Mouse (Mus musculus) gastrocnemius, postnatal 36 days (tissue): ENCODE results near the gene Cep72. TPM values are rescaled to one million over a fixed set of nuclear protein-coding genes. Genes with fewer than 3 reads are reported as not detected.

Experiments
- DNase-seq, 2 experiments: peaks; one replicate each; pipeline ENCODE4 v3.0.0; 2022
- intact Hi-C: fragments of 180-260 bp; cut with DNase I; formaldehyde crosslinking; loops from one replicate; pipeline ENCODE4 v1.15.1; 2025
- total RNA-seq, 2 experiments: library from RNA; stranded (reverse); gene quantifications; 2 replicates each; pipeline ENCODE4 v1.2.3; 2021

The Cep72 gene
- total RNA-seq, 2 experiments from 2014 or later, result 0.15 to 0.66 TPM

DNA sequence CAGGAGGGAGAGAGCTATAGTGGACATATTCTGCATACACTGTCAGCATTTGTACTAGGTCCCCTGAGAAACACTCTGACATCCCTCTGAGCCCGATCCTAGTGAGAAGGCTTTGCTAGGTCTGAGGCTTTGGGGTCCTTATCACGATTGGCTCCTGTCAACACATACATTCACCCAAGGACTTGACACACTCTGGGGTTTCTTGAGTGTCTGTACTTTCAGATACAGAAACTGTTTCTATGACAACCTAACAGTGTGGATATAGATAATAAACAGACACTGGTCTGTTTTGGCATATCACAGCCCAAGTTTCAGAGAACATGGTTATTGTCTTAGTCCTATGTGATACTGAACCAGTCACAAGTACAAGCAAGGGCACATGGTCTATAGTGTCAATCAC is 71.3 kb downstream of the Cep72 start:
- intact Hi-C loops, result no loop called here
- DNase-seq, result no peak

GRCm38 (mm10) chr13:73990325-73990724 is 71.8 kb downstream of the Cep72 start:
- DNase-seq, result no peak
- intact Hi-C loops, result no loop called here

Other genes starting within 250 kb of the Cep72 start
- gene Nkd2, start 214.7 kb downstream of the Cep72 start, total RNA-seq, result 1 to 10 TPM; 1.1 to 1.6 TPM
- gene Trip13, start 124.5 kb downstream of the Cep72 start, total RNA-seq, result under 1 TPM in 1 of 2 experiments, not detected in 1; 0.13 TPM
- gene Brd9, start 124.5 kb downstream of the Cep72 start, total RNA-seq, result 10 to 100 TPM in 1 of 2 experiments, 1 to 10 TPM in 1; 8.3 to 11.0 TPM
- not detected for gene Zdhhc11, start 98.4 kb downstream of the Cep72 start, total RNA-seq
- gene Tppp, start 52.9 kb downstream of the Cep72 start, total RNA-seq, result 1 to 10 TPM; 4.5 to 4.7 TPM
- under 1 TPM; 0.54 to 0.56 TPM for gene Slc9a3, start 59.2 kb upstream of the Cep72 start, total RNA-seq
- 10 to 100 TPM; 27.7 to 29.6 TPM for gene Exoc3, start 146.4 kb upstream of the Cep72 start, total RNA-seq
- not detected for gene Ahrr, start 230.0 kb upstream of the Cep72 start, total RNA-seq